Comparison of ENCODE assay signal across 21 mouse cellular contexts in genomic region chr16:22452082-22452481, GRCm38 (mm10). TPM values are rescaled to one million over a fixed set of nuclear protein-coding genes. Genes with fewer than 3 reads are reported as not detected.
A peak's percentile ranks its signal among the peaks of the same experiment; 100 is the strongest.
DNase-seq lines count a peak whose midpoint lies in the region; ATAC-seq and TF ChIP-seq lines count a peak whose summit lies in the region.
"Had no signal": no experiment of that assay in that cellular context is flagged by ENCODE, and none has a peak within 500 bp of the region (broad histone marks: within the 10 kb centered on the region; RNA-seq: fewer than 3 reads in every experiment).

No protein-coding gene starts in this region.

- H3K27me3 ChIP-seq in intestine, embryonic 15.5 days (replicated peaks) = no peaks in the 10 kb centered on the region
- no peaks in the 10 kb centered on the region for H3K27me3 ChIP-seq in intestine, postnatal 0 days (replicated peaks; ENCODE audit: control insufficient read depth, insufficient read depth, low read length)
- no peaks in the 10 kb centered on the region for H3K27me3 ChIP-seq in lung, postnatal 0 days (replicated peaks; ENCODE audit: insufficient read depth, low read length)
- H3K27me3 ChIP-seq in stomach, embryonic 15.5 days (replicated peaks) = no peaks in the 10 kb centered on the region
- H3K27me3 ChIP-seq in midbrain, embryonic 16.5 days (ENCODE audit: control insufficient read depth, insufficient read depth, low read depth, low read length) = no peaks in the 10 kb centered on the region
- H3K27me3 ChIP-seq: embryonic facial prominence, embryonic 13.5 days; limb, embryonic 15.5 days had no signal

- peak; percentile 72 to 81 for DNase-seq in lung, adult 18-20 months
- DNase-seq in lung, postnatal 0 days (ENCODE audit: low spot score) = peak; percentile 88
- DNase-seq in left cerebral cortex, adult 11 months (ENCODE audit: low spot score) = no peak
- DNase-seq: cerebellum, adult 8-10 months; gastrocnemius, postnatal 25 days; kidney, adult 2 months; kidney, postnatal 10 days; layer of hippocampus, postnatal 36 days; thymus, postnatal 14 days had no signal

- H3K9ac ChIP-seq in intestine, embryonic 15.5 days = no peak overlapping the region
- no peak overlapping the region for H3K9ac ChIP-seq in intestine, postnatal 0 days (ENCODE audit: low read depth, low read length)
- H3K9ac ChIP-seq in lung, postnatal 0 days (replicated peaks; ENCODE audit: low read depth) = no peak overlapping the region
- H3K9ac ChIP-seq in stomach, embryonic 15.5 days = no peak overlapping the region
- no peak overlapping the region for H3K9ac ChIP-seq in midbrain, embryonic 16.5 days (ENCODE audit: low read depth, low read length)
- H3K9ac ChIP-seq: embryonic facial prominence, embryonic 13.5 days; limb, embryonic 15.5 days; midbrain, embryonic 13.5 days had no signal

- H3K36me3 ChIP-seq in intestine, embryonic 15.5 days = no peaks in the 10 kb centered on the region
- H3K36me3 ChIP-seq in intestine, postnatal 0 days (ENCODE audit: control insufficient read depth, insufficient read depth) = no peaks in the 10 kb centered on the region
- no peaks in the 10 kb centered on the region for H3K36me3 ChIP-seq in lung, postnatal 0 days (ENCODE audit: insufficient read depth, low read length)
- no peaks in the 10 kb centered on the region for H3K36me3 ChIP-seq in stomach, embryonic 15.5 days
- H3K36me3 ChIP-seq in midbrain, embryonic 16.5 days (ENCODE audit: control insufficient read depth, insufficient read depth, low read length) = no peaks in the 10 kb centered on the region
- H3K36me3 ChIP-seq: embryonic facial prominence, embryonic 13.5 days; hindbrain, embryonic 10.5 days; limb, embryonic 15.5 days; midbrain, embryonic 13.5 days had no signal

- TF ChIP-seq EP300 in lung, postnatal 0 days (IDR thresholded peaks at IDR 0.05) = peak; percentile 72

- H3K27ac ChIP-seq in intestine, embryonic 15.5 days = no peak overlapping the region
- no peak overlapping the region for H3K27ac ChIP-seq in intestine, postnatal 0 days (ENCODE audit: low read depth, low read length)
- H3K27ac ChIP-seq in lung, postnatal 0 days (ENCODE audit: low read length) = no peak overlapping the region
- peak overlapping the region; percentile 19; the same call in 1 of the 2 replicates for H3K27ac ChIP-seq in stomach, embryonic 15.5 days
- H3K27ac ChIP-seq in midbrain, embryonic 16.5 days (ENCODE audit: low read length) = no peak overlapping the region
- H3K27ac ChIP-seq: embryonic facial prominence, embryonic 13.5 days; hindbrain, embryonic 10.5 days; hindbrain, postnatal 0 days; layer of hippocampus, adult 2 months; limb, embryonic 15.5 days; midbrain, embryonic 13.5 days had no signal

- H3K4me2 ChIP-seq in intestine, embryonic 15.5 days (replicated peaks) = no peak overlapping the region
- no peak overlapping the region for H3K4me2 ChIP-seq in intestine, postnatal 0 days (replicated peaks; ENCODE audit: low read depth)
- H3K4me2 ChIP-seq in lung, postnatal 0 days (replicated peaks; ENCODE audit: low read depth, low read length) = no peak overlapping the region
- H3K4me2 ChIP-seq in stomach, embryonic 15.5 days = no peak overlapping the region
- no peak overlapping the region for H3K4me2 ChIP-seq in midbrain, embryonic 16.5 days (ENCODE audit: low read length)
- H3K4me2 ChIP-seq: embryonic facial prominence, embryonic 13.5 days; limb, embryonic 15.5 days; midbrain, embryonic 13.5 days had no signal

- peak; percentile 12; the same call in 1 of the 2 replicates for ATAC-seq in intestine, embryonic 15.5 days
- no peak for ATAC-seq in intestine, postnatal 0 days
- peak; percentile 90 for ATAC-seq in lung, postnatal 0 days
- ATAC-seq in stomach, embryonic 15.5 days (ENCODE audit: insufficient read depth, low FRiP score, low read depth) = peak; percentile 77
- no peak for ATAC-seq in midbrain, embryonic 16.5 days
- ATAC-seq: forebrain, embryonic 14.5 days; hindbrain, postnatal 0 days; midbrain, embryonic 13.5 days had no signal

- H3K9me3 ChIP-seq in intestine, embryonic 15.5 days = no peaks in the 10 kb centered on the region
- no peaks in the 10 kb centered on the region for H3K9me3 ChIP-seq in intestine, postnatal 0 days (ENCODE audit: control insufficient read depth)
- no peaks in the 10 kb centered on the region for H3K9me3 ChIP-seq in lung, postnatal 0 days (ENCODE audit: low read length)
- H3K9me3 ChIP-seq in stomach, embryonic 15.5 days = no peaks in the 10 kb centered on the region
- no peaks in the 10 kb centered on the region for H3K9me3 ChIP-seq in midbrain, embryonic 16.5 days (replicated peaks; ENCODE audit: control insufficient read depth, low read length, poor library complexity, severe bottlenecking)
- H3K9me3 ChIP-seq: embryonic facial prominence, embryonic 13.5 days; hindbrain, embryonic 10.5 days; limb, embryonic 15.5 days; midbrain, embryonic 13.5 days had no signal

- H3K4me3 ChIP-seq in intestine, embryonic 15.5 days (replicated peaks) = no peak overlapping the region
- H3K4me3 ChIP-seq in intestine, postnatal 0 days (ENCODE audit: low read depth, low read length) = no peak overlapping the region
- H3K4me3 ChIP-seq in lung, postnatal 0 days (ENCODE audit: low read depth, low read length) = no peak overlapping the region
- no peak overlapping the region for H3K4me3 ChIP-seq in stomach, embryonic 15.5 days (replicated peaks)
- H3K4me3 ChIP-seq in midbrain, embryonic 16.5 days (ENCODE audit: low read depth, low read length) = no peak overlapping the region
- H3K4me3 ChIP-seq: embryonic facial prominence, embryonic 13.5 days; hindbrain, embryonic 10.5 days; layer of hippocampus, adult 2 months; limb, embryonic 15.5 days; midbrain, embryonic 13.5 days; myocyte had no signal

- no peak for TF ChIP-seq CTCF in intestine, postnatal 0 days (IDR thresholded peaks at IDR 0.05; ENCODE audit: low read depth)
- TF ChIP-seq CTCF in lung, postnatal 0 days (IDR thresholded peaks at IDR 0.05) = no peak

- 57% methylated on average over 9 of the region's 9 CpGs for WGBS in intestine, embryonic 15.5 days
- WGBS in intestine, postnatal 0 days = 51% methylated on average over 9 of the region's 9 CpGs
- 54% methylated on average over 9 of the region's 9 CpGs for WGBS in lung, postnatal 0 days
- WGBS in stomach, embryonic 15.5 days = 65% methylated on average over 9 of the region's 9 CpGs
- 76% methylated on average over 9 of the region's 9 CpGs for WGBS in midbrain, embryonic 16.5 days

- 0 out of 2 replicates have a peak, but pooled peaks cover 2% of the 10 kb centered on the region for H3K4me1 ChIP-seq in intestine, embryonic 15.5 days (replicated peaks)
- no peaks in the 10 kb centered on the region for H3K4me1 ChIP-seq in intestine, postnatal 0 days (replicated peaks; ENCODE audit: control insufficient read depth, insufficient read depth, low read length)
- no peaks in the 10 kb centered on the region for H3K4me1 ChIP-seq in lung, postnatal 0 days (ENCODE audit: insufficient read depth, low read depth, low read length)
- H3K4me1 ChIP-seq in stomach, embryonic 15.5 days = peaks cover 4% of the 10 kb centered on the region; the same call in 1 of the 2 replicates
- H3K4me1 ChIP-seq in midbrain, embryonic 16.5 days (ENCODE audit: control insufficient read depth, insufficient read depth, low read length) = no peaks in the 10 kb centered on the region
- H3K4me1 ChIP-seq: embryonic facial prominence, embryonic 13.5 days; limb, embryonic 15.5 days; midbrain, embryonic 13.5 days had no signal

RNA-seq across cellular contexts. Expression of gene Etv5, which starts 12.6 kb away (rescaled TPM):
- 11.2 and 11.4 TPM in 2 replicates for polyA plus RNA-seq in intestine, embryonic 15.5 days (2015; fragmentation: Nextera tagmentation; extraction: Ambion mirVana)
- 5.4 and 5.7 TPM in 2 replicates for polyA plus RNA-seq in intestine, postnatal 0 days (2015; fragmentation: Nextera tagmentation; extraction: Ambion mirVana)
- polyA plus RNA-seq in lung, postnatal 0 days (2015; fragmentation: Nextera tagmentation; extraction: Ambion mirVana) = 76.7 and 78.5 TPM in 2 replicates
- polyA plus RNA-seq in stomach, embryonic 15.5 days (2015; fragmentation: Nextera tagmentation; extraction: Ambion mirVana) = 14.0 and 16.1 TPM in 2 replicates
- polyA plus RNA-seq in midbrain, embryonic 16.5 days (2015; fragmentation: Nextera tagmentation; extraction: Ambion mirVana) = 13.6 and 17.8 TPM in 2 replicates

Comparison
In these comparisons a context has a peak if more than half of its experiments do, and no peak if none do; other contexts are left out.
1. ATAC-seq: peak in intestine, embryonic 15.5 days (single experiment), lung, postnatal 0 days (single experiment) and stomach, embryonic 15.5 days (single experiment); none in intestine, postnatal 0 days (single experiment) and midbrain, embryonic 16.5 days (single experiment).